Mouse (Mus musculus) midbrain, embryonic 15.5 days (tissue): ENCODE measurements around the gene Alkbh2. TPM values are rescaled to one million over a fixed set of nuclear protein-coding genes. Genes with fewer than 3 reads are reported as not detected.

Experiments
- ATAC-seq: fragments of 200-750 bp; cut with Nextera tagmentation; replicated peaks from 2 replicates; pipeline ENCODE4 v1.8.0; 2017; ENCODE audit warnings: moderate TSS enrichment
- H3K27ac ChIP-seq: fragments of 300-500 bp; sonication (generic); 2 replicates; pipeline ENCODE4 v1.5.1; 2015; ENCODE audit warnings: mild to moderate bottlenecking, inconsistent platforms
- H3K27me3 ChIP-seq: fragments of 300-500 bp; sonication (generic); replicated peaks from 2 replicates; pipeline ENCODE4 v1.6.1; 2015; ENCODE audit warnings: inconsistent platforms
- H3K36me3 ChIP-seq: fragments of 300-500 bp; sonication (generic); replicated peaks from 2 replicates; pipeline ENCODE4 v1.6.1; 2015; ENCODE audit warnings: inconsistent platforms
- H3K4me1 ChIP-seq: fragments of 300-500 bp; sonication (generic); 2 replicates; pipeline ENCODE4 v1.6.1; 2015; ENCODE audit warnings: inconsistent platforms
- H3K4me2 ChIP-seq: fragments of 300-500 bp; sonication (generic); 2 replicates; pipeline ENCODE4 v1.6.1; 2015; ENCODE audit warnings: inconsistent platforms, mild to moderate bottlenecking, moderate library complexity
- H3K4me3 ChIP-seq: fragments of 300-500 bp; sonication (generic); 2 replicates; pipeline ENCODE4 v1.5.1; 2015; ENCODE audit warnings: mild to moderate bottlenecking, inconsistent platforms
- H3K9ac ChIP-seq: fragments of 300-500 bp; sonication (generic); 2 replicates; pipeline ENCODE4 v1.6.1; 2015; ENCODE audit warnings: mild to moderate bottlenecking, inconsistent platforms
- H3K9me3 ChIP-seq: fragments of 300-500 bp; sonication (generic); 2 replicates; pipeline ENCODE4 v1.6.1; 2016; ENCODE audit warnings: inconsistent platforms
- WGBS: fragments of 180-500 bp; shearing (Covaris S2); methylation state at CpG from one replicate; pipeline ENCODE4 v1.1.7; 2015; ENCODE audit warnings: mixed read lengths; 5-methylcytosine and 5-hydroxymethylcytosine counted together
- polyA plus RNA-seq: library from polyadenylated mRNA; unstranded; fragments of >200 nt; fragmentation: Nextera tagmentation; extraction: Ambion mirVana; gene quantifications from 2 replicates; pipeline ENCODE4 v1.2.1, GENCODE M21; 2015

The Alkbh2 gene
- polyA plus RNA-seq = 5.3 and 6.9 TPM in 2 replicates

GRCm38 (mm10) chr5:114127374-114128349, at the start of gene Alkbh2:
TSS of gene Alkbh2 (minus strand) at chr5:114128218.
- peak within 1 kb of the TSS; percentile 69 for H3K4me3 ChIP-seq
- under 1% methylated on average over 69 of the region's 69 CpGs for WGBS
- peaks cover 12% of the 10 kb centered on the region; the same call in 1 of the 2 replicates for H3K36me3 ChIP-seq
- peak; percentile 25 for ATAC-seq
- peak within 1 kb of the TSS; percentile 99 for H3K4me2 ChIP-seq
- H3K9ac ChIP-seq = peak within 1 kb of the TSS; percentile 67
- no peaks in the 10 kb centered on the region for H3K27me3 ChIP-seq
- peaks cover 28% of the 10 kb centered on the region for H3K4me1 ChIP-seq
- H3K9me3 ChIP-seq = no peaks in the 10 kb centered on the region
- peak within 1 kb of the TSS; percentile 85 for H3K27ac ChIP-seq

GRCm38 (mm10) chr5:114176548-114177400, 48.8 kb upstream of the Alkbh2 start:
- H3K36me3 ChIP-seq = no peaks in the 10 kb centered on the region
- WGBS = 60% methylated on average over 8 of the region's 8 CpGs
- peaks cover 13% of the 10 kb centered on the region for H3K27me3 ChIP-seq
- no peak overlapping the region for H3K9ac ChIP-seq
- no peak overlapping the region for H3K27ac ChIP-seq
- H3K4me2 ChIP-seq = peak overlapping the region; percentile 63
- H3K4me1 ChIP-seq = peaks cover 12% of the 10 kb centered on the region
- no peak for ATAC-seq
- H3K9me3 ChIP-seq = no peaks in the 10 kb centered on the region
- H3K4me3 ChIP-seq = no peak overlapping the region

GRCm38 (mm10) chr5:114175596-114176171, 47.7 kb upstream of the Alkbh2 start:
- under 1% methylated on average over 26 of the region's 26 CpGs for WGBS
- Histone ChIP-seq H3K9ac (0 out of 2 replicates have a peak overlapping the region, but pooled peaks have one; percentile 26), H3K27me3 (peaks cover 13% of the 10 kb centered on the region), H3K9me3 (no peaks in the 10 kb centered on the region), H3K4me1 (peaks cover 12% of the 10 kb centered on the region), H3K4me2 (peak overlapping the region; percentile 63), H3K4me3 (peak overlapping the region; percentile 34), H3K27ac (no peak overlapping the region), H3K36me3 (no peaks in the 10 kb centered on the region)
- ATAC-seq = peak; percentile 42; the same call in 1 of the 2 replicates

GRCm38 (mm10) chr5:114174639-114175038, 46.6 kb upstream of the Alkbh2 start:
- WGBS = 11% methylated on average over 16 of the region's 16 CpGs
- Histone ChIP-seq H3K9ac (no peak overlapping the region), H3K36me3 (no peaks in the 10 kb centered on the region), H3K4me1 (peaks cover 12% of the 10 kb centered on the region), H3K27ac (no peak overlapping the region), H3K9me3 (no peaks in the 10 kb centered on the region), H3K4me3 (no peak overlapping the region), H3K27me3 (peaks cover 13% of the 10 kb centered on the region), H3K4me2 (peak overlapping the region; percentile 20; the same call in 1 of the 2 replicates)
- no peak for ATAC-seq

GRCm38 (mm10) chr5:114173877-114174581, 46.0 kb upstream of the Alkbh2 start:
- H3K27me3 ChIP-seq = peaks cover 13% of the 10 kb centered on the region
- no peak overlapping the region for H3K27ac ChIP-seq
- H3K4me2 ChIP-seq = no peak overlapping the region
- H3K4me3 ChIP-seq = no peak overlapping the region
- H3K36me3 ChIP-seq = no peaks in the 10 kb centered on the region
- H3K9me3 ChIP-seq = no peaks in the 10 kb centered on the region
- no peak for ATAC-seq
- WGBS = 29% methylated on average over 16 of the region's 16 CpGs
- peaks cover 12% of the 10 kb centered on the region for H3K4me1 ChIP-seq
- H3K9ac ChIP-seq = no peak overlapping the region

- no peak for ATAC-seq
- 75% methylated on average over 7 of the region's 7 CpGs for WGBS
- H3K27ac ChIP-seq = no peak overlapping the region
Observed at GRCm38 (mm10) chr5:114173458-114173857, 45.4 kb upstream of the Alkbh2 start.

GRCm38 (mm10) chr5:114172936-114173335, 44.9 kb upstream of the Alkbh2 start:
- 88% methylated on average over 3 of the region's 3 CpGs for WGBS
- ATAC-seq = no peak
- H3K27ac ChIP-seq = no peak overlapping the region
- no peak overlapping the region for H3K4me3 ChIP-seq
- H3K4me2 ChIP-seq = no peak overlapping the region
- H3K27me3 ChIP-seq = peaks cover 13% of the 10 kb centered on the region
- no peaks in the 10 kb centered on the region for H3K36me3 ChIP-seq
- H3K9me3 ChIP-seq = no peaks in the 10 kb centered on the region
- H3K4me1 ChIP-seq = peaks cover 12% of the 10 kb centered on the region
- no peak overlapping the region for H3K9ac ChIP-seq

More at GRCm38 (mm10) chr5:114173458-114173857, 45.4 kb upstream of the Alkbh2 start:
- H3K36me3 ChIP-seq = no peaks in the 10 kb centered on the region
- peaks cover 13% of the 10 kb centered on the region for H3K27me3 ChIP-seq
- peaks cover 12% of the 10 kb centered on the region for H3K4me1 ChIP-seq
- no peak overlapping the region for H3K4me2 ChIP-seq
- H3K9me3 ChIP-seq = no peaks in the 10 kb centered on the region
- H3K9ac ChIP-seq = no peak overlapping the region
- no peak overlapping the region for H3K4me3 ChIP-seq

GRCm38 (mm10) chr5:114170345-114170744, 42.3 kb upstream of the Alkbh2 start:
- Histone ChIP-seq H3K4me1 (0 out of 2 replicates have a peak, but pooled peaks cover under 1% of the 10 kb centered on the region), H3K27ac (no peak overlapping the region), H3K9ac (no peak overlapping the region), H3K4me2 (no peak overlapping the region), H3K36me3 (no peaks in the 10 kb centered on the region), H3K9me3 (no peaks in the 10 kb centered on the region), H3K4me3 (no peak overlapping the region), H3K27me3 (peaks cover 5% of the 10 kb centered on the region)
- no peak for ATAC-seq
- 85% methylated on average over 7 of the region's 7 CpGs for WGBS

- no peak overlapping the region for H3K4me3 ChIP-seq
- no peaks in the 10 kb centered on the region for H3K27me3 ChIP-seq
- H3K4me2 ChIP-seq = no peak overlapping the region
- H3K36me3 ChIP-seq = no peaks in the 10 kb centered on the region
- H3K9me3 ChIP-seq = no peaks in the 10 kb centered on the region
- 71% methylated on average over 6 of the region's 6 CpGs for WGBS
- H3K4me1 ChIP-seq = no peaks in the 10 kb centered on the region
- no peak for ATAC-seq
- H3K9ac ChIP-seq = no peak overlapping the region
- no peak overlapping the region for H3K27ac ChIP-seq
Observed at GRCm38 (mm10) chr5:114163117-114163696, 35.2 kb upstream of the Alkbh2 start.

GRCm38 (mm10) chr5:114162106-114162815, 34.2 kb upstream of the Alkbh2 start:
- H3K9me3 ChIP-seq = no peaks in the 10 kb centered on the region
- no peaks in the 10 kb centered on the region for H3K4me1 ChIP-seq
- no peaks in the 10 kb centered on the region for H3K27me3 ChIP-seq
- no peak overlapping the region for H3K4me3 ChIP-seq
- H3K27ac ChIP-seq = no peak overlapping the region
- no peak overlapping the region for H3K4me2 ChIP-seq
- WGBS = 59% methylated on average over 12 of the region's 12 CpGs
- no peak for ATAC-seq
- no peaks in the 10 kb centered on the region for H3K36me3 ChIP-seq
- no peak overlapping the region for H3K9ac ChIP-seq
